Mouse (Mus musculus) small intestine, adult 2 months (tissue): ENCODE data around the gene Edc3.

Experiments
- CTCF ChIP-seq: fragments of 200-500 bp; IDR thresholded peaks from 2 replicates; pipeline ENCODE4 v1.5.1; 2012; ENCODE audit warnings: low read depth, mild to moderate bottlenecking, control low read depth, inconsistent platforms, low read length, moderate library complexity, mixed read lengths; ENCODE audit not compliant: insufficient replicate concordance, insufficient read length; ENCODE audit errors: extremely low read depth
- POLR2A ChIP-seq: fragments of 200-500 bp; IDR thresholded peaks from 2 replicates; pipeline ENCODE4 v1.6.1; 2012; ENCODE audit warnings: low read depth, mild to moderate bottlenecking, control low read depth, inconsistent platforms, low read length, moderate library complexity

DNA sequence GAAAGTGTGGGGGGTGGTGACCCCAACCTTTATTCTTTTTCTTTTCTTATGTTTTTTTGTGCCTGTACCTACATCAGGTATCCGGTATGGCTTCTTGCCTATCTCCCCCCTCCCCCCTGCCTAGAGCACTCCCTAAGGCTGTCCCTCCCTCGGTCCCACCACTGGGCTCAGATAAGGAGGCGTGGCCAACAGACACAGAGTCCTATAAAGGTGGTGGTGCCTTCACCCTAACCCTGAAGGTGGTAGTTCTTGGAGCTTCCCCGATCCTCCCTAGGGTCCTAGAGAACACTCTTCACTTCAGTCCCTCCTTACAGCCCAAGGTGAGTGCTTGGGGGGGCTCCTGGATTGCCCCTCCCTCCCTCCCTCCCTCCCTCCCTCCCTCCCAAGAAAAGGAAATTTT is 11.0 kb upstream of the Edc3 start:
- TF ChIP-seq CTCF (no peak), POLR2A (no peak)
